ENCODE assay signal across 16 mouse cellular contexts in genomic region chr3:104480946-104481719, GRCm38 (mm10). TPM values are rescaled to one million over a fixed set of nuclear protein-coding genes. Genes with fewer than 3 reads are reported as not detected.
DNase-seq lines count a peak whose midpoint lies in the region; ATAC-seq lines count a peak whose summit lies in the region.
"Had no signal": no experiment of that assay in that cellular context is flagged by ENCODE, and none has a peak within 500 bp of the region (broad histone marks: within the 10 kb centered on the region; RNA-seq: fewer than 3 reads in every experiment).

No protein-coding gene starts in this region.

- peak; percentile 91 for ATAC-seq in megakaryocyte progenitor cell, adult 5-6 weeks (replicated peaks; ENCODE audit: poor library complexity)
- ATAC-seq: CD4-positive, CD25-positive, alpha-beta regulatory T cell, adult 4 months; forebrain, embryonic 14.5 days; intestine, embryonic 15.5 days had no signal

- DNase-seq in cerebellum, adult 9-10 months = peak; percentile 21
- DNase-seq in cerebellum, adult 8-10 months = no peak
- peak; percentile 29 for DNase-seq in layer of hippocampus, adult 9-11 months
- no peak for DNase-seq in layer of hippocampus, postnatal 14 days (ENCODE audit: low spot score in 2 of 2)
- DNase-seq in brain, adult 2 months (ENCODE audit: low read depth, low spot score) = peak; percentile 74
- no peak for DNase-seq in B cell, adult 2 months
- no peak for DNase-seq in thymus, postnatal 36 days
- DNase-seq: adrenal gland, postnatal 14 days; cerebellum, adult 11-12 months; heart, adult 11 months; heart, postnatal 36 days; liver, embryonic 13.5 days had no signal

RNA-seq across cellular contexts. Expression of gene Lrig2, which starts 30.6 kb away (rescaled TPM):
- 10 to 100 TPM; 27.8 to 31.9 TPM for total RNA-seq in layer of hippocampus, postnatal 14 days (2021)
- total RNA-seq in megakaryocyte progenitor cell, adult 5-6 weeks (2015) = 11.1 and 17.4 TPM in 2 replicates
- 10.1 and 19.7 TPM in 2 replicates for total RNA-seq in megakaryocyte progenitor cell, adult 5-6 weeks (2017)

Comparison
In these comparisons a context has a peak if more than half of its experiments do, and no peak if none do; other contexts are left out.
1. DNase-seq: peak in cerebellum, adult 9-10 months (single experiment), layer of hippocampus, adult 9-11 months (single experiment) and brain, adult 2 months (single experiment); none in cerebellum, adult 8-10 months (single experiment), layer of hippocampus, postnatal 14 days (0 of 2), B cell, adult 2 months (0 of 2) and thymus, postnatal 36 days (0 of 2).